Mouse (Mus musculus) intestine, embryonic 16.5 days (tissue): ENCODE data around the gene Slamf9. TPM values are rescaled to one million over a fixed set of nuclear protein-coding genes. Genes with fewer than 3 reads are reported as not detected.

ENCODE experiments used
- ATAC-seq: fragments of 200-750 bp; cut with Nextera tagmentation; 2 replicates; pipeline ENCODE4 v1.8.0; 2017; ENCODE audit warnings: moderate TSS enrichment, moderate library complexity
- H3K27ac ChIP-seq: fragments of 300-500 bp; sonication (generic); 2 replicates; pipeline ENCODE4 v1.5.1; 2014; ENCODE audit warnings: mild to moderate bottlenecking, low read length
- H3K27me3 ChIP-seq: fragments of 300-500 bp; sonication (generic); replicated peaks from 2 replicates; pipeline ENCODE4 v1.6.1; 2014; ENCODE audit warnings: low read length, control low read depth, mixed read lengths; ENCODE audit not compliant: control insufficient read depth, insufficient read depth
- H3K36me3 ChIP-seq: fragments of 300-500 bp; sonication (generic); 2 replicates; pipeline ENCODE4 v1.6.1; 2014; ENCODE audit warnings: low read length, control low read depth; ENCODE audit not compliant: control insufficient read depth, insufficient read depth
- H3K4me1 ChIP-seq: fragments of 300-500 bp; sonication (generic); 2 replicates; pipeline ENCODE4 v1.6.1; 2014; ENCODE audit warnings: low read length, control low read depth, mixed read lengths; ENCODE audit not compliant: control insufficient read depth, insufficient read depth
- H3K4me2 ChIP-seq: fragments of 300-500 bp; sonication (generic); 2 replicates; pipeline ENCODE4 v1.6.1; 2014; ENCODE audit warnings: low read depth, low read length, control low read depth
- H3K4me3 ChIP-seq: fragments of 300-500 bp; sonication (generic); 2 replicates; pipeline ENCODE4 v1.5.1; 2014; ENCODE audit warnings: mild to moderate bottlenecking, low read length
- H3K9ac ChIP-seq: fragments of 300-500 bp; sonication (generic); 2 replicates; pipeline ENCODE4 v1.6.1; 2014; ENCODE audit warnings: low read depth, low read length
- H3K9me3 ChIP-seq: fragments of 300-500 bp; sonication (generic); 2 replicates; pipeline ENCODE4 v1.6.1; 2016; ENCODE audit warnings: low read length, control low read depth; ENCODE audit not compliant: control insufficient read depth
- WGBS: fragments of 180-500 bp; shearing (Covaris S2); extraction: QIAGEN DNeasy Blood & Tissue Kit; methylation state at CpG from one replicate; pipeline ENCODE4 v1.1.7; 2014; 5-methylcytosine and 5-hydroxymethylcytosine counted together
- polyA plus RNA-seq: library from polyadenylated mRNA; unstranded; fragments of >200 nt; fragmentation: Nextera tagmentation; extraction: Ambion mirVana; gene quantifications from 2 replicates; pipeline ENCODE4 v1.2.1, GENCODE M21; 2015

Slamf9 gene
- polyA plus RNA-seq, result 1.6 and 2.3 TPM in 2 replicates

DNA sequence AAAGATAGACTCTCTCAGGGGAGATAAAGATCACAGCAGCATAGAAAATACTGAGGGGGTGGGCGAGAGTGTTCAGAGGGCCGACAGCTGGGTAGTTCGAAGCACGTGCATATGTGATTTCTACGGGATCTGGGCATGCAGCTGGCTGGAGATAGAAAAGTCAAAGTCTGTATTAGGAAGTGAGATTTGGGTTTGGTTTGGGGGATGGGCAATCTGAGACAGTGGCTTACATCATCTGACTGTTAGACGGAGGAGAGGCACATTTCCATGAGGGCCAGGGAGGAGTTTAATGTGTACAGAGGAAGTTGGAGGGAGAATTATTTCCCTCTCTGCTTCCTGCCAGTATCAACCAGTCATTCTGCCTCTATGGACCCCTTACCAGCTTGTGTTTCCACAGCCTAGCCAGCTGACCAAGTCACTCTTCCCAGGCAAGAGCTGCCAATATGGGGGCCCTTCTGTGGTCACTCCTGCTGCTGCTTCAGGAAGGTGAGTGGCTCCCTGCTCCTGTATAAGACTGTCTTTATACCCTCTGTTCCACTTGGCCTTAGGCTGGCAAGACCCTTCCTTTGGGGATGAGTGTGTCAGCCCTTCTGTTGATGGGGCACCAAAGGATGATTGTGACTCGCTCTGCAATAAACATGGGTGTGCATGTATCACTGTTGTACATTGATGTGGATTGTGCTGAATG lies at the start of gene Slamf9:
Gene Slamf9 (plus strand): TSS at position 305 of the 688 bp plus-strand sequence.
- Histone ChIP-seq H3K36me3 (no peaks in the 10 kb centered on the region), H3K4me3 (no peak within 1 kb of the TSS), H3K9me3 (no peaks in the 10 kb centered on the region), H3K4me1 (no peaks in the 10 kb centered on the region), H3K27ac (no peak within 1 kb of the TSS), H3K4me2 (no peak within 1 kb of the TSS), H3K27me3 (no peaks in the 10 kb centered on the region), H3K9ac (no peak within 1 kb of the TSS)
- WGBS, result 43% methylated on average over 7 of the region's 7 CpGs
- peak; percentile 72 for ATAC-seq

DNA sequence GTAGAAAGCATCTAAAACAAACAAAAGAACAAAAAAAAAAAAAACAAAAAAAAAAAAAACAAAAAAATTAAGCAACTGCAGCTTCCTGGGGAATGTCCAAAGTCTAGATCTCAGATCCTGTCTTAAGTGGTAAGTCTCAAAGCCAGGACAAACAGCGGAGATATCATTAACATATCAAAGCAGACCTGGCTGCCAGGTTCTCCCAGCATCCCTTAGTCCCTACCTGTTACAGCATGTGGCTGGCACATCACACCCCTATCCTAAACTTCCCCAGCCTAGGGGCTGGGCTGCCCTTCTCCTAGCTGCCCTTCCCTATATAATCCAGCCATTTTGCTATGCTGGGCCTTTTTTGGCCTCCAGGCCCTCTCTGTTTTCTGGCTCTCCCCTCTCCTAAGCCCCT lies 48.7 kb upstream of the Slamf9 start:
- H3K27ac ChIP-seq, result no peak overlapping the region
- WGBS, result 64% methylated on average over 1 of the region's 1 CpGs
- ATAC-seq, result no peak

DNA sequence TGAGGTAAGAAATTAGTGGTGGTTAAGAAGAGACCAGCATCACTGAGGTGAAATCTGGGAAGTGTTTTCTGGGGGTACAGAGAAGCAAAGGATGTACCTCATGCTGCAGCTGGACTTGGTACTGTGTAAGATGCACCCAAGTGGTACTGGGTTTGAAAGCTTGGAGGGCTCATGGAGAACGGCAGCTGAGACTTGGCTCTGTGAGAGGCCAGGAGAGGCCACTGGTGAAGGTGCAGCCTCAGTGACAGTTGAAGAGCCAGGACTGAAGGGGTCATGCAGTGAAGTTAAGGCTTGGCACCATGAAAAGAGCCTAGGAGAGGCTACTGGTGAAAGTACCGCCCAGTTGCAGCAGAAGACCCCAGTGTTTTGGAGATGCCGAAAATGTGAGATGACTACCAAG lies 47.3 kb upstream of the Slamf9 start:
- no peak overlapping the region for H3K27ac ChIP-seq
- H3K4me3 ChIP-seq, result no peak overlapping the region
- no peak for ATAC-seq
- no peaks in the 10 kb centered on the region for H3K27me3 ChIP-seq
- H3K9me3 ChIP-seq, result no peaks in the 10 kb centered on the region
- 93% methylated on average over 3 of the region's 3 CpGs for WGBS
- H3K9ac ChIP-seq, result no peak overlapping the region
- no peak overlapping the region for H3K4me2 ChIP-seq
- no peaks in the 10 kb centered on the region for H3K36me3 ChIP-seq
- peaks cover 24% of the 10 kb centered on the region for H3K4me1 ChIP-seq

More for the DNA sequence above, 48.7 kb upstream of the Slamf9 start:
- Histone ChIP-seq H3K4me1 (peaks cover 12% of the 10 kb centered on the region), H3K9me3 (no peaks in the 10 kb centered on the region), H3K36me3 (no peaks in the 10 kb centered on the region), H3K27me3 (no peaks in the 10 kb centered on the region), H3K9ac (no peak overlapping the region), H3K4me2 (no peak overlapping the region), H3K4me3 (no peak overlapping the region)

DNA sequence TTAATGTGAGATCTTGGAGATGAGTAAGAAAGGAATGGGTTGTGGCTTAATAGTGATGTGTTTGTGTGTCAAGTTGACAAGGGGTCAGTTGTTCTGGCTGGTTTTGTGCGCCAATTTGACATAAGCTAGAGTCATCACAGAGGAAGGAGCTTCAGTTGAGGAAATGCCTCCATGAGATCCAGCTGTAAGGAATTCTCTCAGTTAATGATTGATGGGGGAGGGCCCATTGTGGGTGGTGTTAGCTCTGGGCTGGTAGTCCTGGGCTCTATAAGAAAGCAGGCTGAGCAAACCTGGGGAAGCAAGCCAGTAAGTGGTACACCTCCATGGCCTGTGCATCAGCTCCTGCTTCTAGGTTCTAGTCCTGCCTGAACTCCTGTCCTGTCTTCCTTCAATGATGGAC lies 46.5 kb upstream of the Slamf9 start:
- no peak overlapping the region for H3K9ac ChIP-seq
- 57% methylated on average over 1 of the region's 1 CpGs for WGBS
- ATAC-seq, result peak; percentile 41

DNA sequence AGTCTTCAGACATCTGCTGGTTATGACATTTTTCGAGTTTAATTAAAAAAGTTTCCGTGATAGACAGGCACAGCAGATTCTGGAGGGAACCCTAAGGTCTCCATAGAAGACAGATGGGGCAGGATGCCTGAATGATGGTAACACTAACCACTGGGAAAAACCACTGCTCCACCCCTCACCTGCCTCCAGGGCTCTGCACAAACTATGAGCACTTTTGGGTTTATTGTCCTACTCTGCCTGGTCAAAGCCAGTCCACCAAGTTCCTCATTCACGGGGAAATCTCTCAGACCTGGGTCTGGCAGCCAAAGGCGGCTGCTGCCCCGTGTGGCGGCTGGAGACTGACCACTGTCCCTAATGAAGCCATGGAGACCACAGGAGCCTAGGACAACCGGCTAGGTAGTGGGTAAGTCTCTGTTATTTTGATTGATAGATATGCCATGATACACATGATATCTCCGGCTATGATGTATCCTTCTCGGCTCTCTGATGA lies 44.4 kb upstream of the Slamf9 start:
- Histone ChIP-seq H3K4me3 (no peak overlapping the region), H3K36me3 (no peaks in the 10 kb centered on the region), H3K9me3 (no peaks in the 10 kb centered on the region), H3K4me2 (no peak overlapping the region), H3K27me3 (no peaks in the 10 kb centered on the region), H3K27ac (no peak overlapping the region), H3K4me1 (peaks cover 31% of the 10 kb centered on the region), H3K9ac (no peak overlapping the region)
- ATAC-seq, result no peak
- WGBS, result 52% methylated on average over 9 of the region's 9 CpGs

More for the DNA sequence above, 46.5 kb upstream of the Slamf9 start:
- no peak overlapping the region for H3K4me2 ChIP-seq
- no peaks in the 10 kb centered on the region for H3K9me3 ChIP-seq
- no peak overlapping the region for H3K27ac ChIP-seq
- H3K4me1 ChIP-seq, result peaks cover 30% of the 10 kb centered on the region
- no peak overlapping the region for H3K4me3 ChIP-seq
- H3K36me3 ChIP-seq, result no peaks in the 10 kb centered on the region
- H3K27me3 ChIP-seq, result no peaks in the 10 kb centered on the region

DNA sequence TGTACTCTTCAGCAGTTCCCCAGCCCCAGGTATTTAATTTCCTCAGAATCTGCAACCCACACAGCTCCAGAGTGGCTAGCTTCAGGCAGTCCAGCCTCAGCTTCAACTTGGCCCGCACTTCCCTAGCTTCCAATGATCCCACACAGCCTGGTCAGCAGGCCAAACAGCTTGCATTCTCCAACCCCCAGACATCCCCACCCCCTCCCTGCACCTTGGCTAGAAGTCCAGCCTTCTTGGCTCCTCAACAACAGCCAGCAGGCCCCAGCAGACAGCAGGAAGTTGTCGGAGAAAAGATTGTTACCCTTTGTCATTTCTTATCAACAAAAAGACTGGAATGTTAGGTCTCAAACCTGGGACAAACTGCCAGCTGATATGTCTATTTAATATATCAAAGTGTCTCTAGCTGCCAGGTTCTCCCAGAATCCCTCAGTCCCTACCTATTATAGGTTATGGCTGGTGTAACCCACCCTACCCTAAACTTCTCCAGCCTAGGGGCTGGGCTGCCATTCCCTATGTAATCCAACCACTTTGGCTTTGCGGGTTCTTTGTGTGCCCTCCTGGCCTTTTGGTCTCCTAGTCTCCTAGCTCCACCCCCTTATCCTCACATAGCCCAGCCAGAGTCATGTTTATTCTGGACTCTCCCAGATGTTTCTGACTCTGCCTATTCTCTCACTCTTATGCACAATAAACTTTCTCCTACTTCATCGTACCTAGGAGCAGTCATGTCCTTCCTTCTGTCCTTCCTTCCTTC lies 43.1 kb upstream of the Slamf9 start:
- Histone ChIP-seq H3K4me2 (no peak overlapping the region), H3K36me3 (no peaks in the 10 kb centered on the region), H3K4me3 (no peak overlapping the region), H3K27ac (peak overlapping the region; percentile 68), H3K27me3 (no peaks in the 10 kb centered on the region), H3K9ac (no peak overlapping the region), H3K9me3 (no peaks in the 10 kb centered on the region), H3K4me1 (peaks cover 31% of the 10 kb centered on the region)
- peak; percentile 74 for ATAC-seq
- WGBS, result 18% methylated on average over 4 of the region's 4 CpGs

DNA sequence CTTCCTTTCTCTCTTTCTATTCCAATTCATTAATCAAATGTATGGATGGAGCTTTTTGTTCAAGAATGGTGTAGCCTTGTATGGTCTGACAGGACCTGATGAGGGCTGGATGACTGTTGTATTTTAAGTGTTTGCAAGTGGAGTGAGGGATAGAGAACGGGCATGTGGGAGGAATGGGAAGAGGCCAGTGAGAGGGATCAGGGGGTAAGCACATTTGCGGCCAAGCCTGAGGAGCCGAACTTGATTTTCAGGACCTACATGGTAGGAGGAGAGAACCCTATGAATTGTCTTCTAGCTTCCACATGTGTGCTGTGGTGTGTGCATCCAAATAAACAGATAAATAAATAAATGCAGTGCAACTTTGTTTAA lies 42.6 kb upstream of the Slamf9 start:
- H3K27me3 ChIP-seq, result no peaks in the 10 kb centered on the region
- H3K27ac ChIP-seq, result peak overlapping the region; percentile 68
- no peak overlapping the region for H3K9ac ChIP-seq
- ATAC-seq, result peak; percentile 6; the same call in 1 of the 2 replicates
- peak overlapping the region; percentile 22; the same call in 1 of the 2 replicates for H3K4me2 ChIP-seq
- 66% methylated on average over 3 of the region's 3 CpGs for WGBS
- no peaks in the 10 kb centered on the region for H3K9me3 ChIP-seq
- no peaks in the 10 kb centered on the region for H3K36me3 ChIP-seq
- H3K4me1 ChIP-seq, result peaks cover 31% of the 10 kb centered on the region
- no peak overlapping the region for H3K4me3 ChIP-seq

DNA sequence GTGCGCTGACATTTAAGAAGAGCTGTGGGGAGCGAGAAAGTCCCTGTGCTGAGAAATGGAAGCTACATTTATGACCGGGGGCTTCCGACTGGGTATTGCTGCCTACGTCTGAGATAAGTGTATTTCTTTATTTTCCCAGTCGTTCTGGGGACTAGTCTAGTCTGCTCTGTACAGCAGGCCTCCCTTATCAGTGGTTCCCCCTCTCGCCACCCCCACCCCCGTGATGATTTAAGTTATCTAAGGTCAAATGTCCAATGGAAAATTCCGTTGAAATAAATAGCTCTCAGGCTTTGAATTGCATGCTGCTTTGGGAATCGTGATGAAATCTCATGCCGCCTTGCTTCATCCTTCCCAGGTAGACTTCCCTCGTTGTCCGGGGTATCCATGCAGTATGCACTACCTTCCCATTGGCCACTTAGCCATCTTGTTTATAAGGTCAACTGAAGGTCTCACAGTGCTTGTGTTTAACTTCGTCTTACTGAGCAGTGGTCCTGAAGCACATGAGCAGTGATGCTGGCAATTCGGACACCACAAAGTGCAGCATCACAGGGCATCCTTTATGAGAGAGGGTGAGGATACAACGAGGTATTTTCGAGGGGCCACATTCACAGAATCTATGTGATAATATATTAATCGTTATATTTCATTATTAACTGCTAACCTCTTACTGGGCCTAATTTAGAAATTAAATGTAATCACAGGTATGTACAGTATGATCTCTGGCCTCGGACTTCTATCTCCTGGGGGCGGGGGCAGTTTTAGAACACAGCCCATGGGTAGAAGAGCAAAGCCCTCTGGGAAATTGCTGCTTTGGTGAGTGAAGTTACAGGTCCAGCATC lies 41.9 kb upstream of the Slamf9 start:
- Histone ChIP-seq H3K27me3 (no peaks in the 10 kb centered on the region), H3K36me3 (no peaks in the 10 kb centered on the region), H3K9ac (no peak overlapping the region), H3K4me1 (peaks cover 31% of the 10 kb centered on the region), H3K9me3 (no peaks in the 10 kb centered on the region), H3K27ac (peak overlapping the region; percentile 68), H3K4me2 (0 out of 2 replicates have a peak overlapping the region, but pooled peaks have one; percentile 22), H3K4me3 (no peak overlapping the region)
- ATAC-seq, result peak; percentile 79
- 59% methylated on average over 20 of the region's 20 CpGs for WGBS

DNA sequence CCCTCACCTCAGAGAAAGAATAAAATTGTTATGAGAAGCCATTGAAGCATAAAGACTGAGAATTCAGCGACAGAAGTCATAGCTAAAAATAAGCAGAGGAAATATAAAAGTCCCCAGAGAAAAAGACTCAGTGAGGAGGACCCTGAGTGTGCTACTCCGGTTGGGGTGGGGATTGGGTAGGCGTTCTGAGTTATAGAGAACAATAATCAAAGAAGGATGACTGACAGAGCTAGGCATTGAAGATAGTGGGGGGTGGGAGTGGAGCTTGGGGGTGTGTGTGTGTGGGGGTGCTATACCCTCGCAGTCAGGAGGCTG lies 41.4 kb upstream of the Slamf9 start:
- no peak overlapping the region for H3K9ac ChIP-seq
- no peak for ATAC-seq
- H3K4me3 ChIP-seq, result no peak overlapping the region
- H3K9me3 ChIP-seq, result no peaks in the 10 kb centered on the region
- no peak overlapping the region for H3K4me2 ChIP-seq
- H3K4me1 ChIP-seq, result peaks cover 29% of the 10 kb centered on the region
- no peak overlapping the region for H3K27ac ChIP-seq
- no peaks in the 10 kb centered on the region for H3K36me3 ChIP-seq
- WGBS, result 87% methylated on average over 4 of the region's 4 CpGs
- H3K27me3 ChIP-seq, result no peaks in the 10 kb centered on the region
